Mouse (Mus musculus) embryo, embryonic 11 days (tissue): ENCODE results near the gene Klk1b16.
"Not testable (repeated sequence)": the region's sequence is repeated elsewhere in the genome, so short reads cannot be mapped to it uniquely, and the experiment has no call there.

Experiments
- DNase-seq: peaks from one replicate; pipeline ENCODE4 v3.0.0-alpha.2; 2015

The Klk1b16 gene

GRCm38 (mm10) chr7:44136467-44136866 is at the start of gene Klk1b16:
TSS of gene Klk1b16 (plus strand) at chr7:44136767.
- DNase-seq = no peak

GRCm38 (mm10) chr7:44096111-44096510 is 40.5 kb upstream of the Klk1b16 start:
- no peak for DNase-seq

- DNase-seq = not testable (repeated sequence)
Measured at GRCm38 (mm10) chr7:44102028-44102427, 34.5 kb upstream of the Klk1b16 start, which contains the start of gene Klk1b21. TSS of gene Klk1b21 (plus strand) at chr7:44102328.

- no peak for DNase-seq
Measured at GRCm38 (mm10) chr7:44112373-44112772, 24.2 kb upstream of the Klk1b16 start, which contains the start of gene Klk1b22. TSS of gene Klk1b22 (plus strand) at chr7:44112673.

GRCm38 (mm10) chr7:44123445-44123844 is 13.1 kb upstream of the Klk1b16 start:
- no peak for DNase-seq

GRCm38 (mm10) chr7:44179299-44180045 is 42.9 kb downstream of the Klk1b16 start:
- DNase-seq = no peak

- DNase-seq = not testable (repeated sequence)
Measured at GRCm38 (mm10) chr7:44186516-44186915, 49.9 kb downstream of the Klk1b16 start.

GRCm38 (mm10) chr7:44187936-44188335 is 51.4 kb downstream of the Klk1b16 start, which contains the start of gene Klk1b24:
TSS of gene Klk1b24 (plus strand) at chr7:44188236.
- not testable (repeated sequence) for DNase-seq
